Mouse (Mus musculus) kidney, embryonic 14.5 days (tissue): ENCODE measurements around the gene Trak1. TPM values are rescaled to one million over a fixed set of nuclear protein-coding genes. Genes with fewer than 3 reads are reported as not detected.
A peak's percentile ranks its signal among the peaks of the same experiment; 100 is the strongest.

ENCODE experiments used
- ATAC-seq: fragments of 200-750 bp; cut with Nextera tagmentation; 2 replicates; pipeline ENCODE4 v1.8.0; 2017; ENCODE audit warnings: moderate number of reproducible peaks, mild to moderate bottlenecking, moderate TSS enrichment, moderate library complexity; ENCODE audit not compliant: low FRiP score, low TSS enrichment
- H3K27ac ChIP-seq: fragments of 300-500 bp; sonication (generic); 2 replicates; pipeline ENCODE4 v1.5.1; 2014; ENCODE audit warnings: low read depth, mild to moderate bottlenecking, low read length, moderate library complexity, mixed read lengths
- H3K27me3 ChIP-seq: fragments of 300-500 bp; sonication (generic); 2 replicates; pipeline ENCODE4 v1.6.1; 2014; ENCODE audit warnings: mild to moderate bottlenecking, low read length; ENCODE audit not compliant: control insufficient read depth, insufficient read depth
- H3K36me3 ChIP-seq: fragments of 300-500 bp; sonication (generic); 2 replicates; pipeline ENCODE4 v1.6.1; 2014; ENCODE audit warnings: low read length, mixed read lengths; ENCODE audit not compliant: control insufficient read depth, insufficient read depth
- H3K4me1 ChIP-seq: fragments of 300-500 bp; sonication (generic); 2 replicates; pipeline ENCODE4 v1.6.1; 2014; ENCODE audit warnings: low read length, mixed read lengths; ENCODE audit not compliant: control insufficient read depth, insufficient read depth
- H3K4me2 ChIP-seq: fragments of 300-500 bp; sonication (generic); replicated peaks from 2 replicates; pipeline ENCODE4 v1.6.1; 2014; ENCODE audit warnings: low read depth, mild to moderate bottlenecking, low read length
- H3K4me3 ChIP-seq: fragments of 300-500 bp; sonication (generic); 2 replicates; pipeline ENCODE4 v1.5.1; 2014; ENCODE audit warnings: mild to moderate bottlenecking, low read length
- H3K9ac ChIP-seq: fragments of 300-500 bp; sonication (generic); 2 replicates; pipeline ENCODE4 v1.6.1; 2014; ENCODE audit warnings: low read depth, mild to moderate bottlenecking, low read length, moderate library complexity
- H3K9me3 ChIP-seq: fragments of 300-500 bp; sonication (generic); 2 replicates; pipeline ENCODE4 v1.6.1; 2016; ENCODE audit warnings: low read length; ENCODE audit not compliant: control insufficient read depth
- WGBS: fragments of 180-500 bp; shearing (Covaris S2); extraction: QIAGEN DNeasy Blood & Tissue Kit; methylation state at CpG from one replicate; pipeline ENCODE4 v1.1.7; 2014; 5-methylcytosine and 5-hydroxymethylcytosine counted together
- polyA plus RNA-seq: library from polyadenylated mRNA; unstranded; fragments of >200 nt; fragmentation: Nextera tagmentation; extraction: Ambion mirVana; gene quantifications from 2 replicates; pipeline ENCODE4 v1.2.1, GENCODE M21; 2014

Gene Trak1
- polyA plus RNA-seq, 1 experiment from 2014 or later, result 15.4 TPM

- H3K9ac ChIP-seq, result no peak overlapping the region
- H3K27me3 ChIP-seq, result no peaks in the 10 kb centered on the region
- H3K4me2 ChIP-seq, result no peak overlapping the region
- no peaks in the 10 kb centered on the region for H3K9me3 ChIP-seq
- no peaks in the 10 kb centered on the region for H3K36me3 ChIP-seq
- H3K4me3 ChIP-seq, result no peak overlapping the region
- no peak for ATAC-seq
- WGBS, result 29% methylated on average over 9 of the region's 9 CpGs
- no peak overlapping the region for H3K27ac ChIP-seq
- peaks cover 38% of the 10 kb centered on the region for H3K4me1 ChIP-seq
Observed at GRCm38 (mm10) chr9:121374076-121374863, 77.0 kb downstream of the Trak1 start.

GRCm38 (mm10) chr9:121374864-121375255 is 77.6 kb downstream of the Trak1 start:
- Histone ChIP-seq H3K27me3 (no peaks in the 10 kb centered on the region), H3K9ac (no peak overlapping the region), H3K4me3 (no peak overlapping the region), H3K9me3 (no peaks in the 10 kb centered on the region), H3K36me3 (no peaks in the 10 kb centered on the region), H3K27ac (no peak overlapping the region), H3K4me1 (peaks cover 38% of the 10 kb centered on the region), H3K4me2 (no peak overlapping the region)
- 87% methylated on average over 5 of the region's 5 CpGs for WGBS
- no peak for ATAC-seq

GRCm38 (mm10) chr9:121376094-121376493 is 78.8 kb downstream of the Trak1 start:
- Histone ChIP-seq H3K4me2 (no peak overlapping the region), H3K4me3 (no peak overlapping the region), H3K27me3 (no peaks in the 10 kb centered on the region), H3K27ac (no peak overlapping the region), H3K9ac (no peak overlapping the region), H3K9me3 (no peaks in the 10 kb centered on the region), H3K4me1 (peaks cover 31% of the 10 kb centered on the region), H3K36me3 (no peaks in the 10 kb centered on the region)
- 58% methylated on average over 5 of the region's 5 CpGs for WGBS
- ATAC-seq, result no peak

- Histone ChIP-seq H3K36me3 (no peaks in the 10 kb centered on the region), H3K4me1 (0 out of 2 replicates have a peak, but pooled peaks cover 4% of the 10 kb centered on the region), H3K4me2 (no peak overlapping the region), H3K9ac (no peak overlapping the region), H3K27ac (no peak overlapping the region), H3K9me3 (no peaks in the 10 kb centered on the region), H3K4me3 (no peak overlapping the region), H3K27me3 (no peaks in the 10 kb centered on the region)
- ATAC-seq, result 0 out of 2 replicates have a peak, but pooled peaks have one; percentile 7
- 50% methylated on average over 10 of the region's 11 CpGs for WGBS
Observed at GRCm38 (mm10) chr9:121380310-121380920, 83.1 kb downstream of the Trak1 start.

GRCm38 (mm10) chr9:121381678-121382297 is 84.5 kb downstream of the Trak1 start:
- H3K4me3 ChIP-seq, result no peak overlapping the region
- H3K9me3 ChIP-seq, result no peaks in the 10 kb centered on the region
- no peaks in the 10 kb centered on the region for H3K36me3 ChIP-seq
- ATAC-seq, result no peak
- no peak overlapping the region for H3K9ac ChIP-seq
- H3K4me1 ChIP-seq, result 0 out of 2 replicates have a peak, but pooled peaks cover 4% of the 10 kb centered on the region
- H3K27ac ChIP-seq, result no peak overlapping the region
- H3K4me2 ChIP-seq, result no peak overlapping the region
- H3K27me3 ChIP-seq, result no peaks in the 10 kb centered on the region
- 80% methylated on average over 17 of the region's 17 CpGs for WGBS

- no peak for ATAC-seq
- 0 out of 2 replicates have a peak, but pooled peaks cover 4% of the 10 kb centered on the region for H3K4me1 ChIP-seq
- H3K4me3 ChIP-seq, result no peak overlapping the region
- H3K9ac ChIP-seq, result no peak overlapping the region
- H3K9me3 ChIP-seq, result no peaks in the 10 kb centered on the region
- H3K27me3 ChIP-seq, result no peaks in the 10 kb centered on the region
- no peaks in the 10 kb centered on the region for H3K36me3 ChIP-seq
- no peak overlapping the region for H3K4me2 ChIP-seq
- H3K27ac ChIP-seq, result no peak overlapping the region
- WGBS, result 92% methylated on average over 14 of the region's 14 CpGs
Observed at GRCm38 (mm10) chr9:121382568-121382967, 85.3 kb downstream of the Trak1 start.

GRCm38 (mm10) chr9:121383180-121383586 is 85.9 kb downstream of the Trak1 start:
- Histone ChIP-seq H3K27me3 (no peaks in the 10 kb centered on the region), H3K9ac (no peak overlapping the region), H3K4me1 (peaks cover 8% of the 10 kb centered on the region; the same call in 1 of the 2 replicates), H3K27ac (no peak overlapping the region), H3K36me3 (no peaks in the 10 kb centered on the region), H3K9me3 (no peaks in the 10 kb centered on the region), H3K4me3 (no peak overlapping the region), H3K4me2 (no peak overlapping the region)
- 87% methylated on average over 9 of the region's 9 CpGs for WGBS
- ATAC-seq, result no peak

- H3K4me2 ChIP-seq, result no peak overlapping the region
Observed at GRCm38 (mm10) chr9:121384620-121385019, 87.3 kb downstream of the Trak1 start.

More at GRCm38 (mm10) chr9:121384620-121385019, 87.3 kb downstream of the Trak1 start:
- Histone ChIP-seq H3K9ac (no peak overlapping the region), H3K27me3 (no peaks in the 10 kb centered on the region), H3K36me3 (no peaks in the 10 kb centered on the region), H3K27ac (no peak overlapping the region), H3K9me3 (no peaks in the 10 kb centered on the region), H3K4me1 (peaks cover 8% of the 10 kb centered on the region; the same call in 1 of the 2 replicates), H3K4me3 (no peak overlapping the region)
- 0 out of 2 replicates have a peak, but pooled peaks have one; percentile 11 for ATAC-seq
- WGBS, result 68% methylated on average over 7 of the region's 7 CpGs
